Mouse (Mus musculus) cortical plate, adult 2 months (tissue): ENCODE measurements around the gene Mcam.

Source experiments
- CTCF ChIP-seq: fragments of 200-500 bp; IDR thresholded peaks from 2 replicates; pipeline ENCODE4 v1.5.1; 2011; ENCODE audit warnings: mild to moderate bottlenecking, control low read depth, low read length; ENCODE audit not compliant: insufficient read depth; ENCODE audit errors: extremely low read depth
- POLR2A ChIP-seq: fragments of 200-500 bp; IDR thresholded peaks from 2 replicates; pipeline ENCODE4 v1.6.1; 2011; ENCODE audit warnings: mild to moderate bottlenecking, low read length, control low read depth; ENCODE audit not compliant: insufficient read depth; ENCODE audit errors: extremely low read depth

GRCm38 (mm10) chr9:44088877-44089608, 45.2 kb upstream of the Mcam start:
- TF ChIP-seq CTCF: no peak
- TF ChIP-seq POLR2A: no peak
